Comparison of ENCODE assay signal across 27 mouse cellular contexts in genomic region chr1:89088748-89089288, GRCm38 (mm10). TPM values are rescaled to one million over a fixed set of nuclear protein-coding genes. Genes with fewer than 3 reads are reported as not detected.
DNase-seq lines count a peak whose midpoint lies in the region; ATAC-seq and TF ChIP-seq lines count a peak whose summit lies in the region.
"Had no signal": no experiment of that assay in that cellular context is flagged by ENCODE, and none has a peak within 500 bp of the region (broad histone marks: within the 10 kb centered on the region; RNA-seq: fewer than 3 reads in every experiment).

No protein-coding gene starts in this region.

- ATAC-seq in forebrain, embryonic 11.5 days (replicated peaks; ENCODE audit: low FRiP score) = no peak
- no peak for ATAC-seq in heart, embryonic 16.5 days (replicated peaks; ENCODE audit: extremely low read depth, insufficient read depth, low FRiP score)
- ATAC-seq in limb, embryonic 12.5 days (ENCODE audit: insufficient number of reproducible peaks, insufficient read depth, low FRiP score, low TSS enrichment, low read depth) = no peak
- ATAC-seq: forebrain, embryonic 13.5 days; hindbrain, embryonic 16.5 days; Patski had no signal

- H3K4me1 ChIP-seq in forebrain, embryonic 10.5 days = peaks cover 82% of the 10 kb centered on the region
- peaks cover 19% of the 10 kb centered on the region for H3K4me1 ChIP-seq in forebrain, embryonic 11.5 days (replicated peaks; ENCODE audit: control insufficient read depth, insufficient read depth, low read length)
- H3K4me1 ChIP-seq in heart, embryonic 16.5 days (ENCODE audit: control insufficient read depth, insufficient read depth, low read length) = peaks cover 68% of the 10 kb centered on the region
- peaks cover 61% of the 10 kb centered on the region for H3K4me1 ChIP-seq in limb, embryonic 12.5 days (replicated peaks)
- peaks cover 78% of the 10 kb centered on the region for H3K4me1 ChIP-seq in limb, embryonic 10.5 days

- no peaks in the 10 kb centered on the region for H3K27me3 ChIP-seq in forebrain, embryonic 10.5 days (ENCODE audit: poor library complexity, severe bottlenecking)
- no peaks in the 10 kb centered on the region for H3K27me3 ChIP-seq in forebrain, embryonic 11.5 days (ENCODE audit: control insufficient read depth, insufficient read depth, low read length)
- H3K27me3 ChIP-seq in heart, embryonic 16.5 days (ENCODE audit: control insufficient read depth, insufficient read depth, low read length) = no peaks in the 10 kb centered on the region
- H3K27me3 ChIP-seq in limb, embryonic 12.5 days = no peaks in the 10 kb centered on the region
- no peaks in the 10 kb centered on the region for H3K27me3 ChIP-seq in limb, embryonic 10.5 days (ENCODE audit: low read depth, poor library complexity, severe bottlenecking)
- H3K27me3 ChIP-seq: forebrain, embryonic 13.5 days; limb, embryonic 13.5 days; midbrain, embryonic 12.5 days; Patski had no signal

- H3K9ac ChIP-seq in forebrain, embryonic 11.5 days (ENCODE audit: low read length) = no peak overlapping the region
- H3K9ac ChIP-seq in heart, embryonic 16.5 days (ENCODE audit: low read length) = no peak overlapping the region
- no peak overlapping the region for H3K9ac ChIP-seq in limb, embryonic 12.5 days (replicated peaks)
- H3K9ac ChIP-seq: forebrain, embryonic 13.5 days; limb, embryonic 13.5 days; midbrain, embryonic 12.5 days had no signal

- intact Hi-C loops in left cerebral cortex, adult 2 months (cut with DNase I) = no loop called here

- TF ChIP-seq CTCF in left cerebral cortex, adult 2 months (IDR thresholded peaks at IDR 0.05) = no peak

- H3K4me3 ChIP-seq in forebrain, embryonic 10.5 days = no peak overlapping the region
- H3K4me3 ChIP-seq in forebrain, embryonic 11.5 days (ENCODE audit: low read depth, low read length) = no peak overlapping the region
- no peak overlapping the region for H3K4me3 ChIP-seq in heart, embryonic 16.5 days (ENCODE audit: low read length)
- no peak overlapping the region for H3K4me3 ChIP-seq in limb, embryonic 12.5 days (replicated peaks)
- no peak overlapping the region for H3K4me3 ChIP-seq in limb, embryonic 10.5 days
- H3K4me3 ChIP-seq in left cerebral cortex, adult 2 months = no peak overlapping the region
- H3K4me3 ChIP-seq: erythroblast, embryonic 14.5 days; forebrain, embryonic 13.5 days; limb, embryonic 13.5 days; midbrain, embryonic 12.5 days had no signal

- peaks cover 14% of the 10 kb centered on the region for H3K36me3 ChIP-seq in forebrain, embryonic 10.5 days (replicated peaks)
- H3K36me3 ChIP-seq in forebrain, embryonic 11.5 days (ENCODE audit: control insufficient read depth, insufficient read depth, low read length) = no peaks in the 10 kb centered on the region
- H3K36me3 ChIP-seq in heart, embryonic 16.5 days (ENCODE audit: control insufficient read depth, insufficient read depth) = no peaks in the 10 kb centered on the region
- no peaks in the 10 kb centered on the region for H3K36me3 ChIP-seq in limb, embryonic 12.5 days
- peaks cover 9% of the 10 kb centered on the region for H3K36me3 ChIP-seq in limb, embryonic 10.5 days
- H3K36me3 ChIP-seq: limb, embryonic 13.5 days; midbrain, embryonic 12.5 days had no signal

- 50% methylated on average over 3 of the region's 3 CpGs for WGBS in forebrain, embryonic 10.5 days
- 35% methylated on average over 3 of the region's 3 CpGs for WGBS in forebrain, embryonic 11.5 days
- 44% methylated on average over 3 of the region's 3 CpGs for WGBS in heart, embryonic 16.5 days
- WGBS in limb, embryonic 12.5 days = 74% methylated on average over 3 of the region's 3 CpGs
- WGBS in limb, embryonic 10.5 days = 81% methylated on average over 3 of the region's 3 CpGs

- no peak for DNase-seq in forebrain, embryonic 10.5 days (ENCODE audit: extremely low spot score, low spot score)
- DNase-seq in forebrain, embryonic 11.5 days (ENCODE audit: low spot score) = no peak
- DNase-seq in heart, adult 8-10 months (ENCODE audit: low spot score) = no peak
- no peak for DNase-seq in limb, embryonic 10.5 days (ENCODE audit: low spot score)
- DNase-seq in gonadal fat pad, adult 2 months (ENCODE audit: low read depth) = peak; percentile 61
- DNase-seq in left cerebral cortex, adult 2 months (ENCODE audit: extremely low spot score in 1 of 2, low spot score in 2 of 2) = no peak
- DNase-seq: adrenal gland, postnatal 14 days; cerebellum, adult 11-12 months; cerebellum, adult 9-11 months; gastrocnemius, postnatal 10 days; kidney, adult 9 months; layer of hippocampus, adult 9-11 months; lung, postnatal 36 days; right cerebral cortex, adult 18-20 months; spleen, adult 18-20 months; thymus, adult 18-20 months; thymus, postnatal 25 days had no signal

- no peak overlapping the region for H3K4me2 ChIP-seq in forebrain, embryonic 11.5 days (ENCODE audit: low read depth, low read length, severe bottlenecking)
- H3K4me2 ChIP-seq in heart, embryonic 16.5 days (ENCODE audit: low read depth, low read length) = no peak overlapping the region
- H3K4me2 ChIP-seq in limb, embryonic 12.5 days = no peak overlapping the region
- H3K4me2 ChIP-seq: forebrain, embryonic 13.5 days; limb, embryonic 13.5 days; liver, embryonic 11.5 days; midbrain, embryonic 12.5 days had no signal

- peak overlapping the region; percentile 44; the same call in 1 of the 2 replicates for H3K27ac ChIP-seq in forebrain, embryonic 10.5 days
- no peak overlapping the region for H3K27ac ChIP-seq in forebrain, embryonic 11.5 days (ENCODE audit: low read depth, low read length)
- peak overlapping the region; percentile 10; the same call in 1 of the 2 replicates for H3K27ac ChIP-seq in heart, embryonic 16.5 days (ENCODE audit: low read length)
- H3K27ac ChIP-seq in limb, embryonic 12.5 days = peak overlapping the region; percentile 45
- H3K27ac ChIP-seq in limb, embryonic 10.5 days = no peak overlapping the region
- no peak overlapping the region for H3K27ac ChIP-seq in left cerebral cortex, adult 2 months
- H3K27ac ChIP-seq: forebrain, embryonic 13.5 days; limb, embryonic 13.5 days; midbrain, embryonic 12.5 days had no signal

- no peaks in the 10 kb centered on the region for H3K9me3 ChIP-seq in forebrain, embryonic 10.5 days
- H3K9me3 ChIP-seq in forebrain, embryonic 11.5 days (ENCODE audit: control insufficient read depth, low read length) = no peaks in the 10 kb centered on the region
- H3K9me3 ChIP-seq in heart, embryonic 16.5 days (replicated peaks; ENCODE audit: control insufficient read depth, low read length) = no peaks in the 10 kb centered on the region
- H3K9me3 ChIP-seq in limb, embryonic 12.5 days = no peaks in the 10 kb centered on the region
- H3K9me3 ChIP-seq in limb, embryonic 10.5 days (replicated peaks) = no peaks in the 10 kb centered on the region
- H3K9me3 ChIP-seq: forebrain, embryonic 13.5 days; limb, embryonic 13.5 days; midbrain, embryonic 12.5 days had no signal

RNA-seq across cellular contexts. Expression of gene Sh3bp4, which starts 18.6 kb away (rescaled TPM):
- 27.7 and 28.7 TPM in 2 replicates for polyA plus RNA-seq in forebrain, embryonic 10.5 days (2016; fragmentation: Nextera tagmentation; extraction: Ambion mirVana)
- 29.3 and 30.2 TPM in 2 replicates for polyA plus RNA-seq in forebrain, embryonic 11.5 days (2014; fragmentation: Nextera tagmentation; extraction: Ambion mirVana)
- 19.2 and 25.0 TPM in 2 replicates for polyA plus RNA-seq in heart, embryonic 16.5 days (2015; fragmentation: Nextera tagmentation; extraction: Ambion mirVana)
- total RNA-seq in heart, adult 8-10 months (2022) = 10 to 100 TPM in 2 of 4 experiments, 1 to 10 TPM in 2; 7.2 to 13.4 (median 9.7) TPM
- 22.3 and 23.1 TPM in 2 replicates for polyA plus RNA-seq in limb, embryonic 12.5 days (2016; fragmentation: Nextera tagmentation; extraction: Ambion mirVana)
- polyA plus RNA-seq in limb, embryonic 10.5 days (2016; fragmentation: Nextera tagmentation; extraction: Ambion mirVana) = 25.9 and 26.9 TPM in 2 replicates
- 19.8 and 28.7 TPM in 2 replicates for polyA plus RNA-seq in gonadal fat pad, adult 2 months (2012; rRNA removed)
- total RNA-seq in left cerebral cortex, adult 2 months (2021) = 10 to 100 TPM; 15.6 to 19.5 TPM
- total RNA-seq: MEL had no signal
- polyA plus RNA-seq: erythroblast, embryonic 14.5 days had no signal

Comparison
In these comparisons a context has a peak if more than half of its experiments do, and no peak if none do; other contexts are left out.
1. H3K27ac ChIP-seq: peak in forebrain, embryonic 10.5 days (single experiment), heart, embryonic 16.5 days (single experiment) and limb, embryonic 12.5 days (single experiment); none in forebrain, embryonic 11.5 days (single experiment), limb, embryonic 10.5 days (single experiment) and left cerebral cortex, adult 2 months (single experiment).